Mouse (Mus musculus) stomach, embryonic 14.5 days (tissue): ENCODE results near the gene Zfp146. TPM values are rescaled to one million over a fixed set of nuclear protein-coding genes. Genes with fewer than 3 reads are reported as not detected.
A peak's percentile ranks its signal among the peaks of the same experiment; 100 is the strongest.
"Not testable (repeated sequence)": the region's sequence is repeated elsewhere in the genome, so short reads cannot be mapped to it uniquely, and the experiment has no call there.

Experiments used
- ATAC-seq: fragments of 200-750 bp; cut with Nextera tagmentation; 2 replicates; pipeline ENCODE4 v1.8.0; 2017; ENCODE audit warnings: low read depth, moderate TSS enrichment; ENCODE audit not compliant: insufficient number of reproducible peaks, insufficient read depth, low FRiP score
- H3K27ac ChIP-seq: fragments of 300-500 bp; sonication (generic); 2 replicates; pipeline ENCODE4 v1.5.1; 2014; ENCODE audit warnings: mild to moderate bottlenecking, low read length, moderate library complexity, mixed read lengths
- H3K27me3 ChIP-seq: fragments of 300-500 bp; sonication (generic); 2 replicates; pipeline ENCODE4 v1.6.1; 2014; ENCODE audit warnings: low read length, control low read depth, mixed read lengths; ENCODE audit not compliant: control insufficient read depth, insufficient read depth
- H3K36me3 ChIP-seq: fragments of 300-500 bp; sonication (generic); 2 replicates; pipeline ENCODE4 v1.6.1; 2014; ENCODE audit warnings: mild to moderate bottlenecking, control low read depth, low read length, moderate library complexity, mixed read lengths; ENCODE audit not compliant: control insufficient read depth, insufficient read depth
- H3K4me1 ChIP-seq: fragments of 300-500 bp; sonication (generic); 2 replicates; pipeline ENCODE4 v1.6.1; 2014; ENCODE audit warnings: low read length, control low read depth, mixed read lengths; ENCODE audit not compliant: control insufficient read depth, insufficient read depth
- H3K4me2 ChIP-seq: fragments of 300-500 bp; sonication (generic); replicated peaks from 2 replicates; pipeline ENCODE4 v1.6.1; 2014; ENCODE audit warnings: low read depth, low read length, control low read depth
- H3K4me3 ChIP-seq: fragments of 300-500 bp; sonication (generic); 2 replicates; pipeline ENCODE4 v1.5.1; 2014; ENCODE audit warnings: low read depth, low read length, control low read depth
- H3K9ac ChIP-seq: fragments of 300-500 bp; sonication (generic); replicated peaks from 2 replicates; pipeline ENCODE4 v1.6.1; 2014; ENCODE audit warnings: low read depth, mild to moderate bottlenecking, control low read depth, low read length, moderate library complexity, mixed read lengths
- H3K9me3 ChIP-seq: fragments of 300-500 bp; sonication (generic); 2 replicates; pipeline ENCODE4 v1.6.1; 2016; ENCODE audit warnings: low read depth, low read length, control low read depth; ENCODE audit not compliant: control insufficient read depth
- WGBS: fragments of 180-500 bp; shearing (Covaris S2); extraction: QIAGEN DNeasy Blood & Tissue Kit; methylation state at CpG from one replicate; pipeline ENCODE4 v1.1.7; 2014; 5-methylcytosine and 5-hydroxymethylcytosine counted together
- polyA plus RNA-seq: library from polyadenylated mRNA; unstranded; fragments of >200 nt; fragmentation: Nextera tagmentation; extraction: Ambion mirVana; gene quantifications from 2 replicates; pipeline ENCODE4 v1.2.1, GENCODE M21; 2014

The Zfp146 gene
- polyA plus RNA-seq, 1 experiment from 2014 or later = 19.6 TPM

GRCm38 (mm10) chr7:30129900-30130299 lies 39.6 kb downstream of the Zfp146 start:
- no peaks in the 10 kb centered on the region for H3K27me3 ChIP-seq
- peaks cover 27% of the 10 kb centered on the region for H3K36me3 ChIP-seq
- H3K27ac ChIP-seq = no peak overlapping the region
- H3K9ac ChIP-seq = no peak overlapping the region
- H3K4me3 ChIP-seq = no peak overlapping the region
- WGBS = 94% methylated on average over 8 of the region's 8 CpGs
- no peak overlapping the region for H3K4me2 ChIP-seq
- no peaks in the 10 kb centered on the region for H3K4me1 ChIP-seq
- ATAC-seq = no peak
- H3K9me3 ChIP-seq = no peaks in the 10 kb centered on the region

- peak; percentile 43; the same call in 1 of the 2 replicates for ATAC-seq
- peak overlapping the region; percentile 66 for H3K27ac ChIP-seq
- H3K4me3 ChIP-seq = peak overlapping the region; percentile 64
These were observed 47.4 kb downstream of the Zfp146 start for GRCm38 (mm10) chr7:30122188-30122530.

GRCm38 (mm10) chr7:30121308-30122187 lies 48.0 kb downstream of the Zfp146 start, which contains the start of gene Zfp382:
Gene Zfp382, plus strand, starts transcription at chr7:30121942.
- Histone ChIP-seq H3K4me2 (peak within 1 kb of the TSS; percentile 88), H3K27me3 (no peaks in the 10 kb centered on the region), H3K4me3 (peak within 1 kb of the TSS; percentile 64), H3K9ac (peak within 1 kb of the TSS; percentile 65), H3K9me3 (no peaks in the 10 kb centered on the region), H3K27ac (peak within 1 kb of the TSS; percentile 72), H3K36me3 (no peaks in the 10 kb centered on the region), H3K4me1 (no peaks in the 10 kb centered on the region; the same call in 1 of the 2 replicates)
- peak; percentile 97 for ATAC-seq
- WGBS = under 1% methylated on average over 61 of the region's 61 CpGs

More at GRCm38 (mm10) chr7:30122188-30122530, 47.4 kb downstream of the Zfp146 start:
- 4% methylated on average over 15 of the region's 15 CpGs for WGBS
- Histone ChIP-seq H3K9me3 (no peaks in the 10 kb centered on the region), H3K4me1 (no peaks in the 10 kb centered on the region; the same call in 1 of the 2 replicates), H3K36me3 (no peaks in the 10 kb centered on the region; the same call in 1 of the 2 replicates), H3K4me2 (peak overlapping the region; percentile 88), H3K9ac (peak overlapping the region; percentile 65), H3K27me3 (no peaks in the 10 kb centered on the region)

GRCm38 (mm10) chr7:30117935-30118334 lies 51.6 kb downstream of the Zfp146 start:
- not testable (repeated sequence) for H3K27ac ChIP-seq, H3K36me3 ChIP-seq, H3K4me3 ChIP-seq, H3K9ac ChIP-seq, ATAC-seq, H3K4me2 ChIP-seq, H3K4me1 ChIP-seq, H3K9me3 ChIP-seq, H3K27me3 ChIP-seq
- WGBS = 96% methylated on average over 12 of the region's 12 CpGs

- no peak overlapping the region for H3K4me2 ChIP-seq
- H3K36me3 ChIP-seq = no peaks in the 10 kb centered on the region
- 94% methylated on average over 5 of the region's 5 CpGs for WGBS
- no peaks in the 10 kb centered on the region for H3K9me3 ChIP-seq
- no peak overlapping the region for H3K4me3 ChIP-seq
- no peak for ATAC-seq
- no peak overlapping the region for H3K9ac ChIP-seq
- H3K27ac ChIP-seq = no peak overlapping the region
- H3K4me1 ChIP-seq = no peaks in the 10 kb centered on the region
- H3K27me3 ChIP-seq = no peaks in the 10 kb centered on the region
These were observed 53.5 kb downstream of the Zfp146 start for GRCm38 (mm10) chr7:30116076-30116475.

Other genes starting within 250 kb of the Zfp146 start
- gene Zfp74, start 215.7 kb downstream of the Zfp146 start, polyA plus RNA-seq = 12.0 and 13.3 TPM in 2 replicates
- gene Zfp568, start 185.8 kb downstream of the Zfp146 start, polyA plus RNA-seq = 21.6 and 25.0 TPM in 2 replicates
- gene Zfp14, start 118.4 kb downstream of the Zfp146 start, polyA plus RNA-seq = 3.6 and 4.4 TPM in 2 replicates
- gene Zfp82, start 96.8 kb downstream of the Zfp146 start, polyA plus RNA-seq = 5.0 and 5.7 TPM in 2 replicates
- gene Gm26920, start 79.3 kb downstream of the Zfp146 start, polyA plus RNA-seq = 2.0 and 2.1 TPM in 2 replicates
- gene Zfp566, start 79.2 kb downstream of the Zfp146 start, polyA plus RNA-seq = 7.5 and 11.2 TPM in 2 replicates
- gene Zfp260, start 75.0 kb downstream of the Zfp146 start, polyA plus RNA-seq = 132 and 142 TPM in 2 replicates
- 6.4 and 7.3 TPM in 2 replicates for gene Zfp382, start 47.8 kb downstream of the Zfp146 start, polyA plus RNA-seq
- gene Cox7a1, start 14.4 kb upstream of the Zfp146 start, polyA plus RNA-seq = 5.7 and 8.2 TPM in 2 replicates
- 95.8 and 99.8 TPM in 2 replicates for gene Capns1, start 29.1 kb upstream of the Zfp146 start, polyA plus RNA-seq
- gene Polr2i, start 62.2 kb upstream of the Zfp146 start, polyA plus RNA-seq = 143 and 177 TPM in 2 replicates
- gene Tbcb, start 62.5 kb upstream of the Zfp146 start, polyA plus RNA-seq = 148 and 150 TPM in 2 replicates
- not detected in 2 replicates for gene Ovol3, start 66.0 kb upstream of the Zfp146 start, polyA plus RNA-seq
- gene Thap8, start 110.3 kb upstream of the Zfp146 start, polyA plus RNA-seq = 0.25 and 0.34 TPM in 2 replicates
- 7.9 and 9.8 TPM in 2 replicates for gene Wdr62, start 110.7 kb upstream of the Zfp146 start, polyA plus RNA-seq
- gene Clip3, start 122.0 kb upstream of the Zfp146 start, polyA plus RNA-seq = 52.8 and 53.9 TPM in 2 replicates
- gene Alkbh6, start 139.0 kb upstream of the Zfp146 start, polyA plus RNA-seq = 70.1 and 76.2 TPM in 2 replicates
- gene Syne4, start 145.1 kb upstream of the Zfp146 start, polyA plus RNA-seq = 49.0 and 53.2 TPM in 2 replicates
- not detected in 2 replicates for gene E130208F15Rik, start 152.0 kb upstream of the Zfp146 start, polyA plus RNA-seq
- 14.4 and 17.0 TPM in 2 replicates for gene Sdhaf1, start 154.1 kb upstream of the Zfp146 start, polyA plus RNA-seq
- 5.2 and 6.7 TPM in 2 replicates for gene Lrfn3, start 193.0 kb upstream of the Zfp146 start, polyA plus RNA-seq
- 47.0 and 56.5 TPM in 2 replicates for gene Tyrobp, start 244.0 kb upstream of the Zfp146 start, polyA plus RNA-seq